ENCODE assay signal across 24 mouse cellular contexts in genomic region chr2:74847516-74847915, GRCm38 (mm10). TPM values are rescaled to one million over a fixed set of nuclear protein-coding genes. Genes with fewer than 3 reads are reported as not detected.
DNase-seq lines count a peak whose midpoint lies in the region; ATAC-seq and TF ChIP-seq lines count a peak whose summit lies in the region.
"Had no signal": no experiment of that assay in that cellular context is flagged by ENCODE, and none has a peak within 500 bp of the region (broad histone marks: within the 10 kb centered on the region; RNA-seq: fewer than 3 reads in every experiment).

No protein-coding gene starts in this region.

- no peak overlapping the region for H3K4me3 ChIP-seq in liver, embryonic 13.5 days (replicated peaks)
- H3K4me3 ChIP-seq in left cerebral cortex, adult 2 months: no peak overlapping the region
- H3K4me3 ChIP-seq: embryonic facial prominence, embryonic 13.5 days; heart, embryonic 10.5 days; myocyte had no signal

- ATAC-seq in liver, embryonic 13.5 days (ENCODE audit: low read depth): 0 out of 2 replicates have a peak, but pooled peaks have one; percentile 36
- ATAC-seq in erythroblast, adult 5-6 weeks (replicated peaks; ENCODE audit: low FRiP score, poor library complexity, severe bottlenecking): no peak
- ATAC-seq: activated CD4-positive, CD25-positive, alpha-beta regulatory T cell, adult 4 months; forebrain, embryonic 16.5 days; Patski had no signal

- H3K27me3 ChIP-seq in liver, embryonic 13.5 days: no peaks in the 10 kb centered on the region
- H3K27me3 ChIP-seq: embryonic facial prominence, embryonic 13.5 days; Patski had no signal

- intact Hi-C loops in left cerebral cortex, adult 2 months (cut with DNase I): no loop called here

- no peaks in the 10 kb centered on the region for H3K36me3 ChIP-seq in liver, embryonic 13.5 days
- H3K36me3 ChIP-seq: heart, embryonic 10.5 days had no signal

- DNase-seq in liver, embryonic 13.5 days: no peak
- DNase-seq in liver: no peak
- peak; percentile 35 for DNase-seq in embryo, embryonic 11.5 days (ENCODE audit: low read depth, low spot score)
- DNase-seq in mesoderm, embryonic 11.5 days (ENCODE audit: low read depth, low spot score): peak; percentile 83
- peak; percentile 65 for DNase-seq in retina, embryonic 14.5 days (ENCODE audit: low spot score)
- no peak for DNase-seq in adrenal gland, postnatal 36 days
- DNase-seq in left cerebral cortex, adult 2 months (ENCODE audit: extremely low spot score in 1 of 2, low spot score in 2 of 2): no peak
- DNase-seq: adrenal gland, postnatal 14 days; cerebellum, adult 2 months; cerebellum, postnatal 36 days; gastrocnemius, postnatal 36 days; kidney, adult 11 months; layer of hippocampus, postnatal 36 days; lung, postnatal 10 days; midbrain, embryonic 14.5 days; spleen, adult 18-20 months; thymus, adult 18-20 months had no signal

- WGBS in liver, embryonic 13.5 days (ENCODE audit: insufficient replicate concordance): 70% methylated on average over 2 of the region's 2 CpGs

- H3K9me3 ChIP-seq in liver, embryonic 13.5 days (replicated peaks): no peaks in the 10 kb centered on the region
- H3K9me3 ChIP-seq: embryonic facial prominence, embryonic 13.5 days; heart, embryonic 10.5 days had no signal

- no peak overlapping the region; the same call in 1 of the 2 replicates for H3K27ac ChIP-seq in liver, embryonic 13.5 days
- no peak overlapping the region for H3K27ac ChIP-seq in left cerebral cortex, adult 2 months
- H3K27ac ChIP-seq: embryonic facial prominence, embryonic 13.5 days; heart, embryonic 10.5 days had no signal

- TF ChIP-seq CTCF in left cerebral cortex, adult 2 months (IDR thresholded peaks at IDR 0.05): no peak

- peaks cover 14% of the 10 kb centered on the region for H3K4me1 ChIP-seq in liver, embryonic 13.5 days (replicated peaks)
- H3K4me1 ChIP-seq: heart, embryonic 10.5 days had no signal

- H3K4me2 ChIP-seq in liver, embryonic 13.5 days: no peak overlapping the region
- H3K4me2 ChIP-seq: embryonic facial prominence, embryonic 13.5 days had no signal

- H3K9ac ChIP-seq in liver, embryonic 13.5 days: no peak overlapping the region
- H3K9ac ChIP-seq: embryonic facial prominence, embryonic 13.5 days had no signal

RNA-seq across cellular contexts. Expression of gene Mtx2, which starts 21.9 kb away (rescaled TPM):
- polyA plus RNA-seq in liver, embryonic 13.5 days (2015; fragmentation: Nextera tagmentation; extraction: Ambion mirVana): 74.4 and 78.7 TPM in 2 replicates
- 25.9 and 36.7 TPM in 2 replicates for total RNA-seq in erythroblast, adult 5-6 weeks (2015; ENCODE audit: low replicate concordance)
- total RNA-seq in erythroblast, adult 5-6 weeks (2017; ENCODE audit: low replicate concordance): 4.6 and 7.7 TPM in 2 replicates
- total RNA-seq in adrenal gland, postnatal 36 days (2021): 10 to 100 TPM; 64.7 to 98.5 TPM
- 10 to 100 TPM; 46.8 to 48.5 TPM for total RNA-seq in left cerebral cortex, adult 2 months (2021)

Comparison
In these comparisons a context has a peak if more than half of its experiments do, and no peak if none do; other contexts are left out.
1. DNase-seq: peak in embryo, embryonic 11.5 days (single experiment), mesoderm, embryonic 11.5 days (single experiment) and retina, embryonic 14.5 days (single experiment); none in liver, embryonic 13.5 days (single experiment), liver (single experiment), adrenal gland, postnatal 36 days (0 of 2) and left cerebral cortex, adult 2 months (0 of 2).